Comparison of ENCODE assay signal across 8 mouse cellular contexts in the genomic region with DNA sequence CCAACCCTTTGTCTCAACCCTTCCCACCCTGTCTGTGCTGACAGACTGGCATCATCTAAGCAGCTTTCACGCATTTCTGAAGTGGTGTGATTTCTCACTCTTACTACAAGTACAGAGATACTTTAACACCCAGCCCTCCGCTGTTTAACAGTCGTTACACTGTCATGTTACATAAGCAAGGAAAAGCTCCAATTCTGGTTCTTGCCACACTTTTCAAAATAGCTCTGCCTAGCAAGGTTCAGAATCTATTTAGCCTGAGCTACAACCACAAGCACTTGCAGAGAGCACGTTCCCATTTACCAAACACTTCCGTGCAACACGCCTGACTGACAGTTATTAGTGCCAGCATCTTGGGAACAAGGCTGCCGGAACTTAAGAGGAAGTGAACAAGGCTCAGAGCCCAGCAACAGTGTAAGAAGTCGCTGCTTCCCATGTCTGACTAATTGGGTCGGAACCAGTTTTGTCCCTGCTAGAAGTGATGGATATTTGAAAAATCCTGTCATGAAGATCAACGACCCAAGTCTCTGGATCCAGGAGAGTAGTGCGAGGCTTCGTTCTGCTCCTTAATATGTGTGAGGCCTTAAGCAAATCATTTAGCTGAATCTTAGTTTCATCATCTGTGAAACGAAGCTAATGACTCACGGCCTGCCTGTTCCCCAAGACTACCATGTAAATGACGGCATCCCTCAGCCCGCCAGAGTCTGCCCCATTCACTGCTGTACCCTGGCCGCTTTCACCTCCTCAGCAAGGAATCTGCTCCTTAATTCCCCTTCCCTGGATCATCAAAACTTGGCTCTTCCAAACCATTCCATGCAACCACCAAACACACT. TPM values are rescaled to one million over a fixed set of nuclear protein-coding genes. Genes with fewer than 3 reads are reported as not detected.
A peak's percentile ranks its signal among the peaks of the same experiment; 100 is the strongest.
DNase-seq lines count a peak whose midpoint lies in the region; ATAC-seq lines count a peak whose summit lies in the region.

No protein-coding gene starts in this region.

- peak overlapping the region; percentile 20; the same call in 1 of the 2 replicates for H3K4me2 ChIP-seq in hindbrain, embryonic 11.5 days (replicated peaks; ENCODE audit: low read depth, low read length)
- H3K4me2 ChIP-seq in heart, embryonic 13.5 days = peak overlapping the region; percentile 50
- peak overlapping the region; percentile 95 for H3K4me2 ChIP-seq in liver, embryonic 11.5 days
- H3K4me2 ChIP-seq in neural tube, embryonic 13.5 days = peak overlapping the region; percentile 85

- DNase-seq in hindbrain, embryonic 11.5 days (ENCODE audit: low spot score) = no peak
- no peak for DNase-seq in hindbrain, embryonic 10.5 days (ENCODE audit: low spot score)
- peak; percentile 40 to 61 for DNase-seq in cerebellum, adult 18-20 months
- no peak for DNase-seq in liver, embryonic 11.5 days (ENCODE audit: low spot score)
- DNase-seq in adrenal gland, postnatal 25 days = no peak
- DNase-seq in urinary bladder, postnatal 10 days (ENCODE audit: low spot score) = no peak

- no peak overlapping the region for H3K9ac ChIP-seq in hindbrain, embryonic 11.5 days (ENCODE audit: low read depth, low read length)
- H3K9ac ChIP-seq in heart, embryonic 13.5 days = 0 out of 2 replicates have a peak overlapping the region, but pooled peaks have one; percentile 19
- H3K9ac ChIP-seq in liver, embryonic 11.5 days (ENCODE audit: low read depth, low read length) = no peak overlapping the region
- peak overlapping the region; percentile 58 for H3K9ac ChIP-seq in neural tube, embryonic 13.5 days

- WGBS in hindbrain, embryonic 11.5 days = 77% methylated on average over 17 of the region's 17 CpGs
- WGBS in hindbrain, embryonic 10.5 days = 82% methylated on average over 17 of the region's 17 CpGs
- WGBS in heart, embryonic 13.5 days = 64% methylated on average over 17 of the region's 17 CpGs
- WGBS in liver, embryonic 11.5 days = 55% methylated on average over 17 of the region's 17 CpGs
- WGBS in neural tube, embryonic 13.5 days = 63% methylated on average over 17 of the region's 17 CpGs

- H3K27me3 ChIP-seq in hindbrain, embryonic 11.5 days (ENCODE audit: control insufficient read depth, insufficient read depth, low read length) = no peaks in the 10 kb centered on the region
- H3K27me3 ChIP-seq in hindbrain, embryonic 10.5 days (ENCODE audit: insufficient read depth, poor library complexity, severe bottlenecking) = peaks cover 19% of the 10 kb centered on the region
- no peaks in the 10 kb centered on the region for H3K27me3 ChIP-seq in heart, embryonic 13.5 days (replicated peaks)
- H3K27me3 ChIP-seq in liver, embryonic 11.5 days (replicated peaks; ENCODE audit: control insufficient read depth, insufficient read depth, low read length) = no peaks in the 10 kb centered on the region
- no peaks in the 10 kb centered on the region for H3K27me3 ChIP-seq in neural tube, embryonic 13.5 days

- H3K4me1 ChIP-seq in hindbrain, embryonic 11.5 days (replicated peaks; ENCODE audit: control insufficient read depth, insufficient read depth, low read length) = peaks cover 2% of the 10 kb centered on the region
- H3K4me1 ChIP-seq in hindbrain, embryonic 10.5 days (replicated peaks) = peaks cover 30% of the 10 kb centered on the region
- peaks cover 51% of the 10 kb centered on the region for H3K4me1 ChIP-seq in heart, embryonic 13.5 days
- peaks cover 34% of the 10 kb centered on the region for H3K4me1 ChIP-seq in liver, embryonic 11.5 days (replicated peaks; ENCODE audit: control insufficient read depth, insufficient read depth, low read length)
- H3K4me1 ChIP-seq in neural tube, embryonic 13.5 days (replicated peaks) = peaks cover 44% of the 10 kb centered on the region

- H3K36me3 ChIP-seq in hindbrain, embryonic 11.5 days (ENCODE audit: control insufficient read depth, insufficient read depth, low read length) = no peaks in the 10 kb centered on the region
- no peaks in the 10 kb centered on the region for H3K36me3 ChIP-seq in hindbrain, embryonic 10.5 days
- peaks cover 16% of the 10 kb centered on the region for H3K36me3 ChIP-seq in heart, embryonic 13.5 days
- peaks cover under 1% of the 10 kb centered on the region; the same call in 1 of the 2 replicates for H3K36me3 ChIP-seq in liver, embryonic 11.5 days (ENCODE audit: control insufficient read depth, insufficient read depth, low read length)
- H3K36me3 ChIP-seq in neural tube, embryonic 13.5 days = peaks cover 9% of the 10 kb centered on the region

- ATAC-seq in hindbrain, embryonic 11.5 days (ENCODE audit: low FRiP score) = no peak
- ATAC-seq in heart, embryonic 13.5 days (ENCODE audit: extremely low read depth, insufficient number of reproducible peaks, low FRiP score, low TSS enrichment) = no peak
- no peak for ATAC-seq in liver, embryonic 11.5 days (replicated peaks; ENCODE audit: low FRiP score)
- ATAC-seq in neural tube, embryonic 13.5 days (ENCODE audit: low read depth) = no peak

- no peak overlapping the region for H3K4me3 ChIP-seq in hindbrain, embryonic 11.5 days (ENCODE audit: low read depth, low read length)
- no peak overlapping the region for H3K4me3 ChIP-seq in hindbrain, embryonic 10.5 days
- no peak overlapping the region for H3K4me3 ChIP-seq in heart, embryonic 13.5 days
- 0 out of 2 replicates have a peak overlapping the region, but pooled peaks have one; percentile 11 for H3K4me3 ChIP-seq in liver, embryonic 11.5 days (ENCODE audit: low read depth, low read length)
- peak overlapping the region; percentile 84 for H3K4me3 ChIP-seq in neural tube, embryonic 13.5 days

- no peak overlapping the region for H3K27ac ChIP-seq in hindbrain, embryonic 11.5 days (ENCODE audit: low read depth, low read length)
- no peak overlapping the region for H3K27ac ChIP-seq in hindbrain, embryonic 10.5 days
- no peak overlapping the region for H3K27ac ChIP-seq in heart, embryonic 13.5 days (replicated peaks)
- H3K27ac ChIP-seq in liver, embryonic 11.5 days (ENCODE audit: low read depth, low read length) = no peak overlapping the region; the same call in 1 of the 2 replicates
- peak overlapping the region; percentile 20; the same call in 1 of the 2 replicates for H3K27ac ChIP-seq in neural tube, embryonic 13.5 days (replicated peaks)

- no peaks in the 10 kb centered on the region for H3K9me3 ChIP-seq in hindbrain, embryonic 11.5 days (ENCODE audit: control insufficient read depth, low read length)
- H3K9me3 ChIP-seq in hindbrain, embryonic 10.5 days = no peaks in the 10 kb centered on the region
- H3K9me3 ChIP-seq in heart, embryonic 13.5 days = no peaks in the 10 kb centered on the region
- no peaks in the 10 kb centered on the region for H3K9me3 ChIP-seq in liver, embryonic 11.5 days (ENCODE audit: control insufficient read depth, low read length)
- no peaks in the 10 kb centered on the region for H3K9me3 ChIP-seq in neural tube, embryonic 13.5 days

RNA-seq across cellular contexts. Expression of gene Ogfrl1, which starts 17.4 kb away (rescaled TPM):
- 10.0 and 12.2 TPM in 2 replicates for polyA plus RNA-seq in hindbrain, embryonic 11.5 days (2014; fragmentation: Nextera tagmentation; extraction: Ambion mirVana)
- 3.4 and 6.5 TPM in 2 replicates for polyA plus RNA-seq in hindbrain, embryonic 10.5 days (2016; fragmentation: Nextera tagmentation; extraction: Ambion mirVana)
- 6.2 and 8.3 TPM in 2 replicates for polyA plus RNA-seq in heart, embryonic 13.5 days (2015; fragmentation: Nextera tagmentation; extraction: Ambion mirVana)
- polyA plus RNA-seq in liver, embryonic 11.5 days (2014; fragmentation: Nextera tagmentation; extraction: Ambion mirVana) = 24.2 and 27.4 TPM in 2 replicates
- 22.5 and 25.4 TPM in 2 replicates for polyA plus RNA-seq in neural tube, embryonic 13.5 days (2015; fragmentation: Nextera tagmentation; extraction: Ambion mirVana)
- 7.4 and 9.6 TPM in 2 replicates for total RNA-seq in adrenal gland, postnatal 25 days (2021)

Comparison
In these comparisons a context has a peak if more than half of its experiments do, and no peak if none do; other contexts are left out.
1. DNase-seq: peak in cerebellum, adult 18-20 months (2 of 2); none in hindbrain, embryonic 11.5 days (single experiment), hindbrain, embryonic 10.5 days (single experiment), liver, embryonic 11.5 days (single experiment), adrenal gland, postnatal 25 days (single experiment) and urinary bladder, postnatal 10 days (single experiment).
2. H3K4me2 ChIP-seq: peak in every context shown above with its lines; median percentile 95 in liver, embryonic 11.5 days; 85 in neural tube, embryonic 13.5 days; 50 in heart, embryonic 13.5 days; 20 in hindbrain, embryonic 11.5 days.
3. H3K4me3 ChIP-seq: peak in liver, embryonic 11.5 days (single experiment) and neural tube, embryonic 13.5 days (single experiment); none in hindbrain, embryonic 11.5 days (single experiment), hindbrain, embryonic 10.5 days (single experiment) and heart, embryonic 13.5 days (single experiment).
4. H3K9ac ChIP-seq: peak in heart, embryonic 13.5 days (single experiment) and neural tube, embryonic 13.5 days (single experiment); none in hindbrain, embryonic 11.5 days (single experiment) and liver, embryonic 11.5 days (single experiment).